Mouse (Mus musculus) mesoderm, embryonic 11.5 days (tissue): ENCODE data around the gene Tmsb10.

Source experiments
- DNase-seq: peaks from one replicate; pipeline ENCODE4 v3.0.0-alpha.2; 2012; ENCODE audit warnings: low read depth, low spot score

Gene Tmsb10

DNA sequence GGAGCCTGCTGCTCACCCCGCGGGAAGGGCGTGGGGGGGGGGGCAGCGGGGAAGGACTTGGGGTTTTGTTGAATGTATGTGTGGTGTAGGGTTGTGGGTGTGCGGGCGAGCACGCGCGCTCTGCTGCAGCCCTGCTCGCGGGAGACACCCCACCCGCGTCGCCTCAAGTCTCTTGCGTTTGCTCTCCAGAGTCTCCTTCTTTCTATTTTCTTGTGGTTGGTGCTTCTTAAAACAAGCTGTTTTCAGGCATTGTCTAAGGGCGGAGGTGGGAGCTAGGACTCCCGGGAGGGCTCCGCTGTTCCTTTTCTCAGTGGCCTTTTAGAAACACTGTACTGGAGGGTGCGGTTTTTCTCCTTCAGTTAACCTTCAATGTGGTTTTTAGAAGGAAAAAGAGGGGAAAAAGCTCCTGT, at the start of gene Tmsb10:
Gene Tmsb10, minus strand, starts transcription at position 87 of the 410 bp plus-strand sequence.
- DNase-seq: no peak

GRCm38 (mm10) chr6:73003601-73004000, 45.1 kb upstream of the Tmsb10 start:
- DNase-seq: no peak

DNA sequence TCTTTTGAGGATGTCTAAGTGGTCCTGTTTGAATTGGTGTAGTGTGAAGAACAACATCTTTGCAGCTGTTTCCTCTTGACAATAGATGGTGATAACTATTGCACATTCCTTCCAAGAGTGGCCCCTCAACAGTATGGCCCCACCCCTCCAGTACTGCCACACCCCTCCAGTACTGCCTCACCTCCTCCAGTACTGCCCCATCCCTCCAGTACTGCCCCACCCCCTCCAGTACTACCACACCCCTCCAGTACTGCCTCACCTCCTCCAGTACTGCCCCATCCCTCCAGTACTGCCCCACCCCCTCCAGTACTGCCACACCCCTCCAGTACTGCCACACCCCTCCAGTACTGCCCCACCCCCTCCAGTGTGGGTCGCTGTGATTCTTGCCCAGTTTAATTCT, 43.8 kb upstream of the Tmsb10 start:
- no peak for DNase-seq

DNA sequence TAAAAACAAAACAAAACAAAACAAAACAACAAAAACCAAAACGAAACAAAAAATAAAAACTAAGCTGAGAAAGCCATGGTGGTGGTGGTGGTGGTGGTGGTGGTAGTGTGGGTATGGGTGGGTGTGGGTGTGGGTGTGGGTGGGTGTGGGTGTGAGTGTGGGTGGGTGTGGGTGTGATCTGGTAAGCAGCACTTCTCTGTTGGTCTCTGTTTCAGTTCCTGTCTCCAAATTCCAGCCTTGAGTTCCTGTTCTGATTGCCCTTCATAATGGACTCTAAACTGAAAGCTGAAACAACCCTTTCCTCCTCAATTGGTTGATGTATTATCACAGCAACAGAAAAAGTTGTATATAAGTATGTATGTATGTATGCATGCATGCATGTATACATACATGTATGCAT, 40.3 kb upstream of the Tmsb10 start:
- no peak for DNase-seq

- no peak for DNase-seq
These were observed 35.1 kb upstream of the Tmsb10 start for GRCm38 (mm10) chr6:72993688-72994082.

- no peak for DNase-seq
These were observed 34.6 kb upstream of the Tmsb10 start for GRCm38 (mm10) chr6:72993054-72993687.

DNA sequence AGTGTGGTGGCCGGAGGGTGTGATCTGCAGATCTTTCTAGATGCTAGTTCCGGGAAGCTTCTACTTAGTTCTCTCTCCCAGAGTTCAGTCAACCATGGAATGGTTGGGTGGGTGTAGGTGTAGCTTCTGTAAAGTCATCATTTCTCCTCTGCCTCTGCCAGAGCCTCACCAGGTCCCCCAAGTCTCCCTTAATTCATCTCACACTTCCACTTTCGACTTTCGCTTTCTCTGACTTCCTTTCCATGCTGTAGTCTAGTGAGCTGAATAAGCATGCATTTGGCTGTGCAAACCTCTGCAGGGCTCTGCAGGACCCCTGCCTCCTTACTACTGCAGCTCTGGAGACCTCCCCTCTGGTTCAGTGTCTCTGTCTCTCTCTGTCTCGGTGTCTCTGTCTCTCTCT, 31.7 kb upstream of the Tmsb10 start:
- no peak for DNase-seq

DNA sequence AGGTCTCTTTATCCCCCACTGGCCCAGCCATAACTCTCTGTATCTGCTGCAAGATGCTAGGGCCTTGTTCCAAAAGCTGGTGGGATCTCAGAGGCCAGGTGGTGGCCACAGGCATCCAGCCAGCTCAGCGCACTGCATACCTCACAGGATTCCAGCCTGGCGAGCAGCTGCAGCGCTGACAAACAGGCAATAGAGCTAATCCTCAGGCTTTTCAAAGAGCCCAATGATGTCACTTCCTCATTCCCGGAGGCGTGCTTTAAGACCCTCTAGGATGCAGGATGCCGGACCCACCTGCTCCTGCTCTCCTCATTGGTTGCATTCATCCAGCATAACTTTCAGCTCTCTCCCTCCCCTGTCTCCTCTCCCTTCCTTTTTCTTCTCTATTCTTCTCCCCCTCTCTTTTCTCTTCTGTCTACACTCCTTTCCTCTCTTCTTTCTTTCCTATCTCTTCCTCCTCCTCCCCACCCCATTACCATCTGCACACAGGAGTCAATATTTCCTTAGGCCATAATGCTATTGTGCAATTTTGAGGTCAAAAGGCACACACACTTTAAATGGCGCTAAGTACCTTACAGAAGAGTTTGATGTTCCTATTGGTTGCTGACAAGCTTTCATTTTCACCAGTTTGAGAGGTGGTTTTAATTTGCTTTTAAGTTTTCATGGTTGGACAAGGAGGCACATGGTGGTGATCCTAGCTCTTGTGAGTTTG, 30.6 kb upstream of the Tmsb10 start:
- peak; percentile 56 for DNase-seq

DNA sequence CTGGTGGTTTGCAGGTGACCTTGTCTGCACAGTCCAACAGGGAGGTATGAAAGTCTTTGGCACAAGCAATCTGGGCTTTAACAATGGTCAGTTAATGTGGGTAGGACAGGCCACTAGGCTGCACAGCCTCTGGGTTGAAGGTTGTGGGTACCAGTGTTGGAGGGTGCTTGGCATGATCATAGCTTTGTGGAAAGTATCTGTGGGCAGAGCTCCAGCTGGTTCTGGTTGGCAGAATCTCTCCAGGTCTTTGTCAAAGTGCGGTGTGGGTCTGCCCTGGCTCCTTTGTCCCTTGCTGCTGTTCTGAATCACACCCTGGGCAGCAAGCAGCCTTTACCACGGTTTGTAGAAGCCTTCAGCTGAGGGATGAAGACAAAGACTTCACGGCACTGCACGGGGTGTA, 24.0 kb upstream of the Tmsb10 start:
- DNase-seq: no peak

- DNase-seq: no peak
These were observed 23.3 kb upstream of the Tmsb10 start for GRCm38 (mm10) chr6:72981851-72982250.

DNA sequence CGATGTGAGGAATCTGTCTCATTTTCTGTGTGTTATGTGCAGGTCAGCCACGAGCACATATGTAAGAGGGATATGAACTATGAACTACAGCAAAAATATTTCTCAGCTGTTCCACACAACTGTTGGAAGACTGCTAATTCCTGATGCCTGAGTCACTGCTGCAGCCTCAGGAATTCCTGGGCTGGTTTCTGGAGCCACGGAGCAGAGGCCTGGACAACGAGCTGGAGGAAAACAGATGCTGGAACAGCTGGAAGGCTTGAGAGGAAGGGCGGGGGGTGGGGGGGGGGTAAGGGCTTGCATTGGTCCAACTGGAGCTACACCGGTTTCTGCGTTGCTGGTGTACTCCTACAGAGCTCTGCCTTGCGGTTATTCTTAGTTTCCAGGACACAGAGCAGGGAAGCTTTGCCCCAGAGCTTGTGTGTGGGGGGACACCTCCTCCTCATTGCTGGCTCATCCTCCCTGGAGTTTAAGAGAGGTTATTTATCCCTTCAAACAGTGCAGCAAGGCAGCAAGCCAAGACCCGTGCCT, 22.6 kb upstream of the Tmsb10 start:
- peak; percentile 78 for DNase-seq

DNA sequence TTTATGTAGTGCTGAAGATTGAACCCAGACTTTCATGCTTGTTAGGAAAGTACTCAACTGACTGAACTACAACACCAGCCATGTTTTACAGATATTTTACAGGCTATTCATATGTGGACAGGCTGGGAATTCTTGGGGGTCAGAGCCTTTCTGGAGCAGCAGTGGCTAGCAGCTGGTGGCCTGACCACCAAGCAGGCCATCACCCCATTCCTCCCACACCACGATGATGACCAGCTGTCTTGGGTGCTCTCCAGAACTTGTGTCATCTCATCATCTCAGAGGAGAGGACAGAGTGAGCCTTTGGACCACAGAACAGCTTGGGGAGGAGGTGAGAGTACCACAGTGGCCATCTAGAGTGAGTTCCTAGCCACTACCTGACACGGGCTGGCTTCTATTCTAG, 18.3 kb upstream of the Tmsb10 start:
- DNase-seq: no peak

DNA sequence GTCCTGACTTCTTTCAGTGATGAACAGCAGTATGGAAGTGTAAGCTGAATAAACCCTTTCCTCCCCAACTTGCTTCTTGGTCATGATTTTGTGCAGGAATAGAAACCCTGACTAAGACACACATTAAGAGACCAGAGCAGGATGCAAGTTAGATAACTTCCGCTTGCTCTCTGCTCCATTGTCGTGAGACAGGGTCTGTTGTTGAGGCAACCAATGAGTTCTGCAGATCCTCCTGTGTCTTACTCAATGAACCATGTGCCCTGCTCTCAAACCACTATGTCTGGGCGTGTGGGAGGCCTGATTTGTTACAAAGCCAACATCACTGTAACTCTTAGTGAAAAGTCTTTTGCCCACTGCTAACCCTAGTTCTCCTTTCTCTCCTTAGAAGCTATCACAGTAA, 12.5 kb upstream of the Tmsb10 start:
- DNase-seq: no peak

DNA sequence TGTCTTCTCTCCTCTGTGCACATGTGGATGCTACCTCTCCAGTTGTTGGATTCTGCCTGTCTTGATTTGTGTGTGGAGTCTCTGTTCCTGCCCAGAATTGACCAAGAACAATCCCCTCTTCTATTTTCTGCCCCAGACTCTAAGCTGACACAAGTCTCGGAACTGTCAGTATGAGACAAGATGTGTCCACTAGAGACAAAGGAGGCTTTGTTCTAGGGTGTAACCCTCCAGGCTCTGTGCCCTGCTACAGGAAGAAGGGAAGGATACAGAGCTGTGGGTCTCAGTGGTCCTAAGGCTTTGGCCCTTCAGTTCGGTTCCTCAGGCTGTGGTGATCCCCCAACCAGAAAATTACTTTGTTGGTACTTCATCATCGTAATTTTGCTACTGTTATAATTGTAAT, 11.2 kb upstream of the Tmsb10 start:
- no peak for DNase-seq

DNA sequence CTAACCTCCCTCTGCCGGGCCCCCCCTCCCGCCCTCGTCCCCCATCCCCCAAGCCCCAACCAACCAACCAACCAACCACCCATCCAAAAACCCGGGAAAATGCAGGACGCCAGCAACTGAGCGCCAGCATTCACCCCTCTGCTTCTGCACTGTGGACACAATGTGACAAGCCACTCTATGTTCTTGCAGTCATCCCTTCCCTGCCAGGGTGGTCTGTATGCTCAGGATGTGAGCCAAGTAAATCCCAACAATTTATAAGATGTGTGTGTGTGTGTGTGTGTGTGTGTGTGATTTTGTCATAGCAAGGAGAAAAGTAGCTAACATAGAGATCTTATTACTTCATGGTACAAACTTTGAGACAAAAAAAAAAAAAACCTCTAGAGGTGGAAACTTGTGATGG, 6.7 kb upstream of the Tmsb10 start:
- no peak for DNase-seq

- DNase-seq: peak; percentile 58
These were observed 3.8 kb upstream of the Tmsb10 start for GRCm38 (mm10) chr6:72962281-72962741.

DNA sequence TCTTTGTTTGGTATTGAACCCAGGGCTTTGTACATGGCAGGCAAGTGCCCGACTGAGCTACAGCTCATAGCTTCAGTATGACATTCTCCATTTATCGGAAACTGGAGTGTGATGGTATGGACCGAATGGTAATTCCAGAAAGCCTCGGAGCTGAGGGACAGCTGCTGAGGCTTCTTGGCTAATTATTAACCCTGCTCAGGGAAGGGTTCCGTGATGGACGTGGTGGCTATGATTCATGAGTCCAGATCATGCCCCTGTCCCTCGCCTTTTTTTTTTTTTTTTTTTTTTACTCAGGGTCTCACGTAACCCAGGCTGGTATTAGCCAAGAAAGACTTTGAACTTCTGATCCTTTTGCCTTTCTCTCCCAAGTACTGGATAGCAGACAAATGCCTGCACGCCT, 3.1 kb upstream of the Tmsb10 start:
- DNase-seq: no peak

- no peak for DNase-seq
These were observed 2.1 kb upstream of the Tmsb10 start for GRCm38 (mm10) chr6:72960675-72961074.

DNA sequence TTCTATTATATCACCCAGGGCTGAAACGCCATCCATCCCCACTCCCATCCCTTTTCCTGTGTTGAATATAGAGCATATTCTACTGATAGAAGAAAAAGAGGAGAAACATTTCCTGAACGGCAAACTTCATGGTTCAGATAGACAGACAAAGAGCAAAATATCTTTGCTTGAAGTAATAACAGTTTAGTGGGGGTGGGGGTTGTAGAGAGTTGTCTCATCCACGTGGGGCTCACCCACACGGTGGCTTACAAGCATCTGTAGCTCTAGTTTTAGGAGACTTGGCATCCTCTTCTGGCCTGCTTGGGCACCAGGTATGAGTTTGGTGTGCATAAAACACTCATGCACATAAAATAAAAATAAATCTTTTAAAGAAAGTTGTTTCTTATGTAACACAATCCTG, 627 bp upstream of the Tmsb10 start:
- no peak for DNase-seq

DNA sequence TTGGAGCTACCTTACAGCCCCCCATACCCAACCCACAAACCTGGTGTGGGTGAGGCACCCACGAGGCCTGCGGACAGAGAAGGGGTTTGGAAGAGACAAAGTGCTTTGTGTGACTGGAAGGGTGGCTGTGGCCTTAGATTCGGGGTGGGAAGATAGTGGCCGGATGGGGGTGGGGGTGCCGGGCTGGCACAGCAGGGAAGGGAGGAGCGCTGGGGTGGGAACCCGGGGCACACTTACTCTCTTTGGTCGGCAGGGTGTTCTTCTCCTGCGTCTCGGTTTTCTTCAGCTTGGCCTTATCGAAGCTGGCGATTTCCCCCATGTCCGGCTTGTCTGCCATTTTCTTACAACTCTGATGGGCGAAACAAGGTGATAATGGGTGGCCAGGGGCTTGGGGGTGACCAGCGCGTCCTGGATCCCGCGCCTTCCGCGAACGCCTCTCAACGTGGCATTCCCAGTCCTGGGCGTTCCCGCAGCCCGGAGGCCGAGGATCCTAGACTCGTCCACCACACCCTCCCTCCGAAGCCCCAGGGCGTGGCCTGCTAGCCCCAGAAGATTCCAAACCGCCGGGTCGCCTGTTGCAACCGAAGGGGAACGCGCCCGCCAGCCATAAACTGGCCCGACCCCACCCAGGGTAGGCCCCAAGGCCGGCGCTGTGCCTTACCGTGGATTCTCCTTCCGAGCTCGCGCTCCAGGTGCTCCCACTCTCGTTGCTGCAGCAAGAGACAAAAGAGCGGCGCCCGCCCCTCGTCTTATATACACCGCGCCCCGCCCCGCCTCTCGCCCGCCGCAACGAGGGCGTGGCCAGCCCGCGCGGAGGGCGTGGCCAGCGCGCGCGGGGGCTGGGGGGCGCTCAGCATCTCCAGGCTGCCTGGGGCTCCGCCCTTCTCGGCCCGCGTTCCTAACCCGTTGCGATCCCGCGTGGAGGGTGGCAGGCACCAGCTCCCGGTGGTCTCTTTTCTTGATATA, 589 bp downstream of the Tmsb10 start:
- DNase-seq: peak; percentile 84

DNA sequence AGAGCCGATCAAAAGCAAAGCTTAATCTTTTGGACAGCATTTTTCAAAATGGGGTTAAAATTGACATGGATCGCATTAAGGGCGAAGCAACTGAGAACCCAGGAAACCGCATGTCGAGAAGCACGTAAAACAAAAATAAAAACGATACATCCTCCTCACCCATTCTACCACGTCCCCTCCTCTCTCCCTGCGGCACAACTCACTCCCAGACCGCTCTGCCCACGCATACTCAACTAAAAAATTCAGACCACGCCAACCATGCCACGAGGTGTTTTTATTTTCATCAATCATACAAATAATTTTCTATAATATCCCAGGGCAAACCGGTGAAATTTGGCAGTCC, 1.5 kb downstream of the Tmsb10 start:
- no peak for DNase-seq
